Mouse (Mus musculus): ENCODE data around the gene Crat. TPM values are rescaled to one million over a fixed set of nuclear protein-coding genes. Genes with fewer than 3 reads are reported as not detected.

The Crat gene
- 57.5 and 64.3 TPM in 2 replicates for polyA plus RNA-seq (2015; fragmentation: Nextera tagmentation; extraction: Ambion mirVana)

GRCm38 (mm10) chr2:30415157-30415935, at the start of gene Crat:
Crat (minus strand) TSS chr2:30415813.
- peak; percentile 94 for DNase-seq
- Histone ChIP-seq H3K27ac (ENCODE audit: low read depth) (peak within 1 kb of the TSS; percentile 98), H3K9me3 (ENCODE audit: low read length) (no peaks in the 10 kb centered on the region), H3K4me1 (ENCODE audit: insufficient read depth) (peaks cover 45% of the 10 kb centered on the region), H3K9ac (replicated peaks) (peak within 1 kb of the TSS; percentile 98), H3K36me3 (replicated peaks; ENCODE audit: insufficient read depth, low read length) (peaks cover 22% of the 10 kb centered on the region; the same call in 1 of the 2 replicates), H3K4me2 (ENCODE audit: low read depth, low read length) (peak within 1 kb of the TSS; percentile 88), H3K27me3 (ENCODE audit: insufficient read depth, low read length) (no peaks in the 10 kb centered on the region), H3K4me3 (ENCODE audit: low read depth, low read length) (peak within 1 kb of the TSS; percentile 98)
- peak; percentile 85 for ATAC-seq
- TF ChIP-seq CTCF (IDR thresholded peaks at IDR 0.05; ENCODE audit: low read depth) (no peak), EP300 (IDR thresholded peaks at IDR 0.05; ENCODE audit: low read depth) (peak; percentile 21; the same call in 1 of the 2 replicates)
- 2% methylated on average over 56 of the region's 58 CpGs for WGBS (ENCODE audit: insufficient replicate concordance)

- TF ChIP-seq CTCF (IDR thresholded peaks at IDR 0.05; ENCODE audit: low read depth) (no peak), EP300 (IDR thresholded peaks at IDR 0.05; ENCODE audit: low read depth) (no peak)
- Histone ChIP-seq H3K4me3 (ENCODE audit: low read depth, low read length) (peak overlapping the region; percentile 30), H3K27me3 (ENCODE audit: insufficient read depth, low read length) (peaks cover 14% of the 10 kb centered on the region; the same call in 1 of the 2 replicates), H3K4me1 (ENCODE audit: insufficient read depth) (peaks cover 14% of the 10 kb centered on the region), H3K36me3 (replicated peaks; ENCODE audit: insufficient read depth, low read length) (no peaks in the 10 kb centered on the region), H3K9me3 (ENCODE audit: low read length) (no peaks in the 10 kb centered on the region), H3K27ac (ENCODE audit: low read depth) (peak overlapping the region; percentile 80), H3K9ac (replicated peaks) (peak overlapping the region; percentile 44; the same call in 1 of the 2 replicates), H3K4me2 (ENCODE audit: low read depth, low read length) (peak overlapping the region; percentile 67)
- 44% methylated on average over 5 of the region's 5 CpGs for WGBS (ENCODE audit: insufficient replicate concordance)
- DNase-seq (no peak), ATAC-seq (peak; percentile 46)
These were observed 48.8 kb upstream of the Crat start for GRCm38 (mm10) chr2:30464411-30464810.

- H3K9me3 ChIP-seq (ENCODE audit: low read length) = no peaks in the 10 kb centered on the region
- ATAC-seq (peak; percentile 98), DNase-seq (peak; percentile 83)
- peak overlapping the region; percentile 67 for H3K4me2 ChIP-seq (ENCODE audit: low read depth, low read length)
- 0 out of 2 replicates have a peak, but pooled peaks cover 2% of the 10 kb centered on the region for H3K36me3 ChIP-seq (replicated peaks; ENCODE audit: insufficient read depth, low read length)
- H3K27me3 ChIP-seq (ENCODE audit: insufficient read depth, low read length) = peaks cover 10% of the 10 kb centered on the region; the same call in 1 of the 2 replicates
- peak overlapping the region; percentile 30 for H3K4me3 ChIP-seq (ENCODE audit: low read depth, low read length)
- H3K4me1 ChIP-seq (ENCODE audit: insufficient read depth) = peaks cover 14% of the 10 kb centered on the region
- peak overlapping the region; percentile 44; the same call in 1 of the 2 replicates for H3K9ac ChIP-seq (replicated peaks)
- peak overlapping the region; percentile 80 for H3K27ac ChIP-seq (ENCODE audit: low read depth)
- TF ChIP-seq CTCF (IDR thresholded peaks at IDR 0.05; ENCODE audit: low read depth) = no peak
- no peak for TF ChIP-seq EP300 (IDR thresholded peaks at IDR 0.05; ENCODE audit: low read depth)
- WGBS (ENCODE audit: insufficient replicate concordance) = 0% methylated on average over 9 of the region's 9 CpGs
These were observed 48.3 kb upstream of the Crat start for GRCm38 (mm10) chr2:30463904-30464330.

- peaks cover 4% of the 10 kb centered on the region; the same call in 1 of the 2 replicates for H3K27me3 ChIP-seq (ENCODE audit: insufficient read depth, low read length)
- no peaks in the 10 kb centered on the region for H3K9me3 ChIP-seq (ENCODE audit: low read length)
- no peak for DNase-seq
- peak overlapping the region; percentile 67 for H3K4me2 ChIP-seq (ENCODE audit: low read depth, low read length)
- 0 out of 2 replicates have a peak, but pooled peaks cover 4% of the 10 kb centered on the region for H3K36me3 ChIP-seq (replicated peaks; ENCODE audit: insufficient read depth, low read length)
- no peak for ATAC-seq
- H3K27ac ChIP-seq (ENCODE audit: low read depth) = peak overlapping the region; percentile 56
- peak overlapping the region; percentile 30; the same call in 1 of the 2 replicates for H3K4me3 ChIP-seq (ENCODE audit: low read depth, low read length)
- TF ChIP-seq EP300 (IDR thresholded peaks at IDR 0.05; ENCODE audit: low read depth) (no peak), CTCF (IDR thresholded peaks at IDR 0.05; ENCODE audit: low read depth) (no peak)
- H3K4me1 ChIP-seq (ENCODE audit: insufficient read depth) = peaks cover 14% of the 10 kb centered on the region
- WGBS (ENCODE audit: insufficient replicate concordance) = 29% methylated on average over 5 of the region's 5 CpGs
- 0 out of 2 replicates have a peak overlapping the region, but pooled peaks have one; percentile 2 for H3K9ac ChIP-seq (replicated peaks)
These were observed 47.7 kb upstream of the Crat start for GRCm38 (mm10) chr2:30463341-30463761.

- no peak overlapping the region for H3K9ac ChIP-seq (replicated peaks)
- H3K4me3 ChIP-seq (ENCODE audit: low read depth, low read length) = no peak overlapping the region
- H3K9me3 ChIP-seq (ENCODE audit: low read length) = no peaks in the 10 kb centered on the region
- ATAC-seq (no peak), DNase-seq (no peak)
- H3K4me1 ChIP-seq (ENCODE audit: insufficient read depth) = peaks cover 9% of the 10 kb centered on the region
- H3K36me3 ChIP-seq (replicated peaks; ENCODE audit: insufficient read depth, low read length) = 0 out of 2 replicates have a peak, but pooled peaks cover 4% of the 10 kb centered on the region
- TF ChIP-seq EP300 (IDR thresholded peaks at IDR 0.05; ENCODE audit: low read depth) = no peak
- TF ChIP-seq CTCF (IDR thresholded peaks at IDR 0.05; ENCODE audit: low read depth) = peak; percentile 36
- WGBS (ENCODE audit: insufficient replicate concordance) = 84% methylated on average over 6 of the region's 6 CpGs
- no peak overlapping the region for H3K4me2 ChIP-seq (ENCODE audit: low read depth, low read length)
- H3K27me3 ChIP-seq (ENCODE audit: insufficient read depth, low read length) = no peaks in the 10 kb centered on the region
- H3K27ac ChIP-seq (ENCODE audit: low read depth) = no peak overlapping the region
These were observed 43.6 kb upstream of the Crat start for GRCm38 (mm10) chr2:30459241-30459640.

GRCm38 (mm10) chr2:30458349-30458748, 42.7 kb upstream of the Crat start:
- ATAC-seq (no peak), DNase-seq (no peak)
- Histone ChIP-seq H3K4me3 (ENCODE audit: low read depth, low read length) (no peak overlapping the region), H3K27ac (ENCODE audit: low read depth) (no peak overlapping the region), H3K9ac (replicated peaks) (no peak overlapping the region), H3K4me1 (ENCODE audit: insufficient read depth) (peaks cover 4% of the 10 kb centered on the region; the same call in 1 of the 2 replicates), H3K9me3 (ENCODE audit: low read length) (no peaks in the 10 kb centered on the region), H3K4me2 (ENCODE audit: low read depth, low read length) (no peak overlapping the region), H3K36me3 (replicated peaks; ENCODE audit: insufficient read depth, low read length) (0 out of 2 replicates have a peak, but pooled peaks cover 4% of the 10 kb centered on the region), H3K27me3 (ENCODE audit: insufficient read depth, low read length) (no peaks in the 10 kb centered on the region)
- TF ChIP-seq EP300 (IDR thresholded peaks at IDR 0.05; ENCODE audit: low read depth) (no peak), CTCF (IDR thresholded peaks at IDR 0.05; ENCODE audit: low read depth) (no peak)
- 76% methylated on average over 6 of the region's 6 CpGs for WGBS (ENCODE audit: insufficient replicate concordance)
